Mouse (Mus musculus) olfactory bulb, adult 2 months (tissue): ENCODE measurements around the gene Rab35.

Source experiments
- CTCF ChIP-seq: fragments of 200-500 bp; IDR thresholded peaks from 2 replicates; pipeline ENCODE4 v1.5.1; 2012; ENCODE audit warnings: low read depth, mild to moderate bottlenecking, low read length, moderate library complexity; ENCODE audit not compliant: insufficient read depth
- POLR2A ChIP-seq: fragments of 200-500 bp; IDR thresholded peaks from 2 replicates; pipeline ENCODE4 v1.6.1; 2012; ENCODE audit warnings: mild to moderate bottlenecking, low read depth, low read length, moderate library complexity; ENCODE audit not compliant: insufficient read depth

DNA sequence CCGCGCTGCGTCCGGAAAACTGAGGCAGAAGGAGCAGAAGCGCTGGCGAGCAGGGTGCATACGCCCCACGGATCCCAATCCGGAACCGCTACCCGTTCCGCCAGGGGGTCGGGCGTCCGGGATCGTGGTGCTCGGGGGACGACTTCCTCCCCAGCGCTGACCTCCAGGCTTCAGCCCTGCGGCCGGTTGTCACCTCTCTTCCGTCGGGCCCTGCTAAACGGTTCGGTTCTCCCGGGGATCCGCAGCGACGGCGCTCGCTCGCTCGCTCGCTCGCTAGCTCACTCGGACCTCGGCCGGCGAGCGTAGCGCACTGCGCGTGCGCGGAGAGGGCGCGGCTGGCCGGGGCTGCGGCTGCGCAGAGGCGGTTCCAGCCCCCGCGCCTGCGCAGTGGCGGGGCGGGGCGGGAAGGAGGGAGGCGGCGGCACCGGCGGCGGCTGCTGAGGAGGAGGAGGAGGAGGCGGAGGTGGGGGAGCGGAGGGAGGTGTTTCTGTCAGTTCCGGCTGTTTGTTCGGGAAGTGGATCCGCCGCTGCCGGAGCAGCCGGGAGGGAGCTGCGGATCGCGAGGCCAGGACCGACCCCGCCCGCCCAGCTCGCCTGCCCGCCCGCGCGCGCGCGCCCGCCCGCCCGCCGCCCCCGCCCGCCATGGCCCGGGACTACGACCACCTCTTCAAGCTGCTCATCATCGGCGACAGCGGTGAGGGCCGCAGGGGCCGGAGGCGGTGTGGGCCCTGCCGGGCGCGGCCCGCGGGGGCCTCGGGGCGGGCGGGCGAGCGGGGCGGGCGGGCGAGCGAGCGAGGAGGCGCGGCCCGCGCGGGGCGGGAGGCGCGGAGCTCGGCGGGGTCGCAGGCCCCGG lies at the start of gene Rab35:
- TF ChIP-seq CTCF (no peak), POLR2A (peak; percentile 100)
